Mouse (Mus musculus) neural tube, embryonic 12.5 days (tissue): ENCODE measurements around the gene Csad. TPM values are rescaled to one million over a fixed set of nuclear protein-coding genes. Genes with fewer than 3 reads are reported as not detected.
"Not testable (repeated sequence)": the region's sequence is repeated elsewhere in the genome, so short reads cannot be mapped to it uniquely, and the experiment has no call there.

ENCODE experiments used
- ATAC-seq: fragments of 200-750 bp; cut with Nextera tagmentation; 2 replicates; pipeline ENCODE4 v1.8.0; 2017; ENCODE audit warnings: low read depth, mild to moderate bottlenecking, moderate TSS enrichment, moderate library complexity; ENCODE audit not compliant: low FRiP score
- H3K27ac ChIP-seq: fragments of 300-500 bp; sonication (generic); 2 replicates; pipeline ENCODE4 v1.5.1; 2016
- H3K27me3 ChIP-seq: fragments of 300-500 bp; sonication (generic); replicated peaks from 2 replicates; pipeline ENCODE4 v1.6.1; 2016; ENCODE audit warnings: mild to moderate bottlenecking
- H3K36me3 ChIP-seq: fragments of 300-500 bp; sonication (generic); 2 replicates; pipeline ENCODE4 v1.6.1; 2016; ENCODE audit warnings: mild to moderate bottlenecking
- H3K4me1 ChIP-seq: fragments of 300-500 bp; sonication (generic); 2 replicates; pipeline ENCODE4 v1.6.1; 2016
- H3K4me2 ChIP-seq: fragments of 300-500 bp; sonication (generic); replicated peaks from 2 replicates; pipeline ENCODE4 v1.6.1; 2016; ENCODE audit warnings: mild to moderate bottlenecking
- H3K4me3 ChIP-seq: fragments of 300-500 bp; sonication (generic); 2 replicates; pipeline ENCODE4 v1.5.1; 2016
- H3K9ac ChIP-seq: fragments of 300-500 bp; sonication (generic); 2 replicates; pipeline ENCODE4 v1.6.1; 2016; ENCODE audit warnings: mild to moderate bottlenecking
- H3K9me3 ChIP-seq: fragments of 300-500 bp; sonication (generic); 2 replicates; pipeline ENCODE4 v1.6.1; 2016; ENCODE audit warnings: mild to moderate bottlenecking
- WGBS: fragments of 180-500 bp; shearing (Covaris S2); methylation state at CpG from one replicate; pipeline ENCODE4 v1.1.7; 2016; 5-methylcytosine and 5-hydroxymethylcytosine counted together
- polyA plus RNA-seq: library from polyadenylated mRNA; unstranded; fragments of >200 nt; fragmentation: Nextera tagmentation; extraction: Ambion mirVana; gene quantifications from 2 replicates; pipeline ENCODE4 v1.2.1, GENCODE M21; 2016

Gene Csad
- polyA plus RNA-seq, 1 experiment from 2014 or later = 46.7 TPM

- Histone ChIP-seq H3K27ac (no peak overlapping the region), H3K9ac (no peak overlapping the region), H3K36me3 (no peaks in the 10 kb centered on the region), H3K4me2 (no peak overlapping the region), H3K27me3 (no peaks in the 10 kb centered on the region), H3K4me1 (no peaks in the 10 kb centered on the region), H3K4me3 (no peak overlapping the region), H3K9me3 (no peaks in the 10 kb centered on the region)
- no peak for ATAC-seq
- WGBS = 91% methylated on average over 3 of the region's 3 CpGs
Observed at GRCm38 (mm10) chr15:102173581-102173980, 30.9 kb downstream of the Csad start.

GRCm38 (mm10) chr15:102169064-102169463 lies 35.5 kb downstream of the Csad start:
- Histone ChIP-seq H3K27ac (no peak overlapping the region), H3K36me3 (no peaks in the 10 kb centered on the region), H3K9ac (no peak overlapping the region), H3K9me3 (no peaks in the 10 kb centered on the region), H3K4me3 (no peak overlapping the region), H3K4me1 (no peaks in the 10 kb centered on the region), H3K4me2 (no peak overlapping the region), H3K27me3 (no peaks in the 10 kb centered on the region)
- no peak for ATAC-seq
- 73% methylated on average over 2 of the region's 2 CpGs for WGBS

DNA sequence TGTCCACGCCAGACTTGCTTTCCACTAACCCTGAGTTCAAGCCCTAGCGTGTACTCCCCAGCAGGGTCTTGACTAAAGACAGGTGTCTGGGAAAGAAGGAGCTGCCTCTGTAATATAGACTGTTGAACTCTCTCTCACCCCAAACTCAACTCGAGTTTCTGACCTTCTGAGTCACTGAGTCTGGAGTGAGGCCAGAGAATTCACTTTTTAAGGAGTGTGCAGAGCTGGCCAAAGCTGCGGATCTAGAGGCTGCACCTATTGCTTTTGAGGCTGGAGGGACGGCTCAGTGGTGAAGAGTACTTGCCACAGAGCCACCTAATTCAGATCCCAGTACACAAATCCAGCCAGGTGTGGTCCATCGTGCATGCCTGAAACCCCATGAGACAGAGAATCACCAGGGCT lies 36.9 kb downstream of the Csad start:
- no peak overlapping the region for H3K27ac ChIP-seq
- no peak overlapping the region for H3K4me2 ChIP-seq
- no peak overlapping the region for H3K4me3 ChIP-seq
- no peaks in the 10 kb centered on the region for H3K36me3 ChIP-seq
- no peaks in the 10 kb centered on the region for H3K9me3 ChIP-seq
- H3K9ac ChIP-seq = no peak overlapping the region
- H3K4me1 ChIP-seq = no peaks in the 10 kb centered on the region
- WGBS = 67% methylated on average over 6 of the region's 6 CpGs
- no peaks in the 10 kb centered on the region for H3K27me3 ChIP-seq
- no peak for ATAC-seq

DNA sequence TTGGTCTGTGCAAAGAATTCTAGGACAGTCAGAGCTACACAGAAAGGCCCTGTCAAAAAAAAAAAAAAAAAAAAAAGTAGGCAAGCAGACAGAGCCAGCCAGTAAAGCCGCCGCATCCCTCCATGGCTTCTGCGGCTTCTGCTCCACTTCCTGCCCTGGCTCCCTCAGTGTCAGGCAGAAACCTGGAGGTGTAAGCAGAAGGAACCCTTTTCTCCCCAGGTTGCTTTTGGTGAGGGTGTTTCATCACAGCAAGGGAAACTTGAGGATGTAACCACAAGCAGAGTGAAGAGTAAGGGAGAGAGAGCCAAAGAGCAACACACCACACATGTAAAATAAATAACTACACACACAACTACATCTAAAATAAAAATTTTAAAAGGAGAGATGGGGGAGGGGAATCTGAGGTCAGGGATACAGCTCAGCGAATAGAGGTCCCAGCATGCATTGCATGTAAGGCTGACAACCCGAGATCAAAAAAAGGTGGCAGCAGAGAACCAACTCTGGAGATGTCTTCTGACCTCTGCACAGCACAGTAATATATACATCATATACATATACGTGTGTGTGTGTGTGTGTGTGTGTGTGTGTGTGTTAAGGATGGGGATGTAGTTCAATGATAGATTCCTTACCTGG lies 38.9 kb downstream of the Csad start:
- Histone ChIP-seq H3K4me2 (no peak overlapping the region), H3K4me3 (no peak overlapping the region), H3K27me3 (no peaks in the 10 kb centered on the region), H3K27ac (no peak overlapping the region), H3K4me1 (no peaks in the 10 kb centered on the region), H3K36me3 (no peaks in the 10 kb centered on the region), H3K9ac (no peak overlapping the region), H3K9me3 (no peaks in the 10 kb centered on the region)
- no peak for ATAC-seq
- WGBS = 52% methylated on average over 6 of the region's 6 CpGs

- H3K9ac ChIP-seq = no peak overlapping the region
- no peaks in the 10 kb centered on the region for H3K9me3 ChIP-seq
- no peaks in the 10 kb centered on the region for H3K27me3 ChIP-seq
- no peaks in the 10 kb centered on the region for H3K4me1 ChIP-seq
- H3K27ac ChIP-seq = no peak overlapping the region
- H3K4me2 ChIP-seq = no peak overlapping the region
- H3K36me3 ChIP-seq = no peaks in the 10 kb centered on the region
- no peak for ATAC-seq
- no peak overlapping the region for H3K4me3 ChIP-seq
- WGBS = 62% methylated on average over 3 of the region's 3 CpGs
Observed at GRCm38 (mm10) chr15:102163900-102164693, 40.4 kb downstream of the Csad start.

DNA sequence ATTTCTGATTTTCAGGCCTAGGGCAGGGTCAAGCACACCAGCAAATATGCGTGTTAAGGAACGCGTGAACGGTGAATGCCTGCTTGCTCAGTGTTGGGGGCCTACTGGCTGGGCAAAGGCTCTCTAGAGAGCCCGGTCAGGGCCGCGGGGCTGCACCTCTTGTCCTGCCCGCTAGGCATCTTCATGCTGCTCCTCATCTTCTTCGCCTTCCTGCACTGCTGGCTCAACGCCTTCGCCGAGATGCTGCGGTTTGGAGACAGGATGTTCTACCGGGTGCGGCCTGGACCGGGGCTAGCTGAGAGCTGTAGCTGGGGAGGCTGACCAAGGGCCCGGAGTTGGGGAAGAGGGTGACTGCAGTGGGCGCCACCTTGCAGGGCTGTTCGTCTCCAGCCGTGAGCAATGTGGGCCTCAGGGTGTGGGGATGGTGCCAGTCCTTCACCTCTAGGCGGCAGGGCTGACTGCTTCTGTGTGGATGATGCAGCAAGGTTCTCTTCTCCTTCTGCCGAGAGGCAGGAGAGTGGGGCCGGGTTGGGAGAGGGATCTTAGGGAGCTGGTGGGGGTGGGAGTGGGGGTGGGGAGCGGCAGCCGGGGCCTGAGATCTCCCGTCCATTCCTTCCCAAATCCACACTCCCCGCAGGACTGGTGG lies 44.0 kb downstream of the Csad start:
- ATAC-seq = no peak
- H3K27me3 ChIP-seq = no peaks in the 10 kb centered on the region
- no peak overlapping the region for H3K9ac ChIP-seq
- H3K4me3 ChIP-seq = no peak overlapping the region
- H3K36me3 ChIP-seq = no peaks in the 10 kb centered on the region
- no peak overlapping the region for H3K27ac ChIP-seq
- peaks cover 4% of the 10 kb centered on the region; the same call in 1 of the 2 replicates for H3K4me1 ChIP-seq
- H3K9me3 ChIP-seq = no peaks in the 10 kb centered on the region
- no peak overlapping the region for H3K4me2 ChIP-seq
- whole genome bisulfite sequencing = 62% methylated on average over 27 of the region's 27 CpGs

- H3K4me1 ChIP-seq = peaks cover 4% of the 10 kb centered on the region; the same call in 1 of the 2 replicates
- no peak for ATAC-seq
- no peak overlapping the region for H3K27ac ChIP-seq
- WGBS = 36% methylated on average over 20 of the region's 20 CpGs
- H3K4me3 ChIP-seq = no peak overlapping the region
- H3K4me2 ChIP-seq = 0 out of 2 replicates have a peak overlapping the region, but pooled peaks have one; percentile 20
- H3K36me3 ChIP-seq = no peaks in the 10 kb centered on the region
- no peak overlapping the region for H3K9ac ChIP-seq
- H3K27me3 ChIP-seq = no peaks in the 10 kb centered on the region
- no peaks in the 10 kb centered on the region for H3K9me3 ChIP-seq
Observed at GRCm38 (mm10) chr15:102156836-102157235, 47.7 kb downstream of the Csad start.

- H3K4me3 ChIP-seq, H3K9me3 ChIP-seq, H3K9ac ChIP-seq, H3K4me2 ChIP-seq, H3K4me1 ChIP-seq, H3K36me3 ChIP-seq, ATAC-seq, H3K27me3 ChIP-seq, H3K27ac ChIP-seq: not testable (repeated sequence)
- 93% methylated on average over 6 of the region's 6 CpGs for WGBS
Observed at GRCm38 (mm10) chr15:102155006-102155405, 49.5 kb downstream of the Csad start.

GRCm38 (mm10) chr15:102152646-102153045 lies 51.9 kb downstream of the Csad start:
- Histone ChIP-seq H3K4me1 (peaks cover 4% of the 10 kb centered on the region), H3K27ac (no peak overlapping the region), H3K4me2 (no peak overlapping the region), H3K36me3 (no peaks in the 10 kb centered on the region), H3K9me3 (no peaks in the 10 kb centered on the region), H3K27me3 (no peaks in the 10 kb centered on the region), H3K4me3 (no peak overlapping the region), H3K9ac (no peak overlapping the region)
- 21% methylated on average over 4 of the region's 4 CpGs for WGBS
- no peak for ATAC-seq

DNA sequence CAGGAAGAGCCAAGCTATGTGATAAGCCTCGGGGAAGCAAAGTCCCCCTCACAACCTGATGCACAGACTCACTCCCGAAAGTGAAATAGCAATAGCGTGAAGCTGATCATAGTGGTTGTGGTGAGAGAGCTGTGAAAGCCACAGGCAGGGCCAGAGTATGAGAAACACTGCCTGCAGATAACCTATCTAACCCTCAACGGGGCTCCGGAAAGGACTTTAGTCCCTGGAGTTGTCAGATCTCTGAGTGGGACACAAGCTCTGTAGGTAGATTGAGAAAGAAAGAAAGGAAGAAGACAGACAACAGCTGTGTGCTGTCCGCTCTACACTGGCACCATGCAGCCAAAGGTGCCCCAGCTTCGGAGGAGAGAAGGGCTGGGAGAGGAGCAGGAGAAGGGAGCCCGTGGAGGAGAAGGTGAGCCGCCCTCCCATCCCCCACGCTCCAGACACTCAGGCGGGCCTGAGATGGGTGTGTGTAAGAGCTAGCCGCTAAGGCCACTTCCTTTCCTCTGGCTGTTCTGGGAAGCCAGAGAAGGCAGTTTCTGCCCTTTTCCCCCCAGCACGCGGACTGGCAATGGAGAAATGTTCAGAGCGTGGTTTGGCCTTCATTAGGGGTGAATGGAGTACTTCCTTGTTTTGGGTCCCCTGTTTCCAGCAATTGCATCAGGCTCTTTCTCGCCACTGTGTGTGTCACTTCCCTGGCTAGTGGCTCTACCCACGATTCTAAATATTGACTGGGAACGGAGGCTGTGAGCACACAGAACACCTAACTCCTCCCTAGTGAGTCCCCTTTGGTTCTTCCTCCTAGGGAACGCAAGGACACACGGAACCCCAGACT lies 54.0 kb downstream of the Csad start, which contains the start of gene Soat2:
Soat2 (plus strand) TSS at position 226 of the 835 bp plus-strand sequence.
- peaks cover 8% of the 10 kb centered on the region for H3K27me3 ChIP-seq
- H3K36me3 ChIP-seq = no peaks in the 10 kb centered on the region
- H3K4me3 ChIP-seq = no peak within 1 kb of the TSS
- H3K9me3 ChIP-seq = no peaks in the 10 kb centered on the region
- H3K4me2 ChIP-seq = no peak within 1 kb of the TSS; the same call in 1 of the 2 replicates
- H3K9ac ChIP-seq = no peak within 1 kb of the TSS
- 59% methylated on average over 20 of the region's 20 CpGs for WGBS
- no peak within 1 kb of the TSS for H3K27ac ChIP-seq
- H3K4me1 ChIP-seq = no peaks in the 10 kb centered on the region; the same call in 1 of the 2 replicates
- ATAC-seq = no peak

GRCm38 (mm10) chr15:102149561-102149960 lies 55.0 kb downstream of the Csad start:
- H3K27me3 ChIP-seq = peaks cover 18% of the 10 kb centered on the region
- no peaks in the 10 kb centered on the region for H3K9me3 ChIP-seq
- H3K4me2 ChIP-seq = no peak overlapping the region
- no peak for ATAC-seq
- H3K4me3 ChIP-seq = no peak overlapping the region
- peaks cover 3% of the 10 kb centered on the region for H3K4me1 ChIP-seq
- no peak overlapping the region for H3K9ac ChIP-seq
- H3K27ac ChIP-seq = no peak overlapping the region
- no peaks in the 10 kb centered on the region for H3K36me3 ChIP-seq
- 85% methylated on average over 4 of the region's 4 CpGs for WGBS
